Mouse (Mus musculus): ENCODE results near the gene Thap12. TPM values are rescaled to one million over a fixed set of nuclear protein-coding genes. Genes with fewer than 3 reads are reported as not detected.

The Thap12 gene
- total RNA-seq, 2 experiments from 2014 or later, result 72.5 to 74.6 TPM

DNA sequence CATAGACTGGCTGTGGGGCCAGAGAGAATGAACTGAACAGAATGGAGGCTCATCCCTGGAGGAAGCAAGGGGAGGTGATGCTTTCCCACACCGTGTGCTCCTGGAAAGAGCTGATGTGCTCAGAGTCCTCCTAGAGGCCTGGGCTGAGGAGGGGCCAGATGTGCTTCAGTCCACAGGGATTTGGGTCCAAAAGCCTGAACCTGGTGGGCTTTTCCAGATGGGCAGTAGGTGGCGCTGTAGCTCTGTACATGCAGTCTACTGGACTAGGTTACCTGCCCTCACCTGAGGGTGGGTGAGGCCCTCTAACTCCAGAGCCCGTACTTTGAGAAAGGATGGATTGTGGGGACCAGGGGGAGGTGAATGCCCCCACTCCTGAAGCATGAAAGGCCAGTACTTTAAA is 40.4 kb downstream of the Thap12 start:
- intact Hi-C loops (cut with DNase I), result loop anchor here (1.0 to 5.0 kb wide), 4 partner anchors 36 to 409 kb away; no protein-coding TSS in a partner anchor
- DNase-seq, result peak; percentile 61 to 80

DNA sequence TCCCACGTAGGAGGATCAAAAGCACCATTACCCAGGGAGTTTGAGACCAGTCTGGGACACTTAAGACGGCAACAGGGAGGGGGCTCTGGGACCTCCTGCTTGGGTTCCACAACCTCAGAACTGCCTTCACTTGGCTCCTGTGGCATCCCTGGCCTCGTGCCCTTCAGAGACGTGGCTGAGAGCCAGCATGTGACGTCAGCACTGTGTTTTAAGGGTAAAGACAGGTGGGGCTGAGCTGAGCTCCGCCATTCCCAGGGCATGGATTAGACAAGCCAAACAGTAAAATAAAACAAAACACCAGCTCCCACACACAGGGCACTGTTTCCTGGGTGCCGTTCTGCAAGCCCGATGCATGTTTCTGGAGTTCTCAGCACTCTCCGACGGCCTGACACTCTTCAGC is 47.5 kb downstream of the Thap12 start:
- intact Hi-C loops (cut with DNase I), result no loop called here
- peak; percentile 38 to 54 for DNase-seq

DNA sequence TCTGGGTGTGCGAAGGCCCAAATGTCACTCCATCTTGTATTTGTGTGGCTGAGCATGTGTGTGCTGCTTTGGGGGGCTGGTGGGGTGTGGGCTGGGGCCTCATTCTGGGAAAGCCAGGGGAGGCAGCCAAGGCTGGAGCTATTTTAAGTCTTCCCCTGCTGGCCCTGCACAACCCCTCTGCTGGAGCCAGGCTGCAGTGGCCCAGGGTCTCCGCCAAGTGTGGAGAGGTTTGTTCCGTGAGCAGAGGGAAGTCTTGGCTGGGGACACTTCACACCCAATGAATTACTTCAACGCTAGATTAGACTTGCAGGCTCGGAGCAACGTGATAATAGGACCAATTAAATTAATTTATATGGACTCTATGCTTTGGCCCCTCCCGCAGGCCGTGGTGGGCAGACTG is 49.8 kb downstream of the Thap12 start:
- DNase-seq, result peak; percentile 76 to 85
- intact Hi-C loops (cut with DNase I), result no loop called here

DNA sequence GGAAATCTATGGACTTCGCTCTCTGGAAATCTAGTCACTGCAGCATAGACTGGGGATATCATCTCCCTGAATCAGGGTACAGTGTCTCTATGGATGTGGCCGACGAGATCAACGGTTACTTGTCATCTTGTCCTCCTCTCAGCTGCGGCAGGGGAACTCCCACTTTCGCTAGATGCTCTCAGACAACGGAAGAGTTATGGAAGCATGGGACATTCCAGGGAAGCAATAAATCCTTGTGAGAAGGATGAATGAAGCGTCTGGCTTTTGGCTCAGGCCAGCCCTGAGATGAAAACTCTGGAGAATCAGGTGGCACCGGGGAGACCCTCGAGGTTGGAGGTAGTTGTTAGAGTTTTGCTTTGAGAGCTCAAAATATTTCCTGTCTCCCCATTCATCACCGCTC is 53.1 kb downstream of the Thap12 start:
- intact Hi-C loops (cut with DNase I), result no loop called here
- no peak for DNase-seq

DNA sequence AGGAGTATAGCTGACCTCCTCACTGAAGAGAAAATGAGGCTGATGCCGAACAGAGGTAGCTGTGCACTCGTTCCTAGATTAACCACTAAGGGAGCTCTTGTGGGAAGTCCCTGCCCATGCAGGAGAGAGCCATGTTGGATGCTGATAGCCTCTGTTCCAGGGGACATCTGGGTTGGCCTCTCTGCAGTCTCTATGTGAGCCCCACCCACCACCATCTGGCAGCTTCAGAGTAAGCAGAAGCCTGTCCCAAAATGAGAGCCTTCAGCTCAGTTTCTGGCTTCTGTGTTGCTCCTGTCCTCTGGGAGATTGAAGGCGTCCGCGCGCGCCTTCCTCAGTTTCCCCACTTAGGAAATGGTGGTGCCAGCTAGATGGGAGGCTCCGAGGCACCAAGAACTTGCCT is 53.7 kb downstream of the Thap12 start:
- intact Hi-C loops (cut with DNase I), result no loop called here
- peak; percentile 32 to 36 for DNase-seq

DNA sequence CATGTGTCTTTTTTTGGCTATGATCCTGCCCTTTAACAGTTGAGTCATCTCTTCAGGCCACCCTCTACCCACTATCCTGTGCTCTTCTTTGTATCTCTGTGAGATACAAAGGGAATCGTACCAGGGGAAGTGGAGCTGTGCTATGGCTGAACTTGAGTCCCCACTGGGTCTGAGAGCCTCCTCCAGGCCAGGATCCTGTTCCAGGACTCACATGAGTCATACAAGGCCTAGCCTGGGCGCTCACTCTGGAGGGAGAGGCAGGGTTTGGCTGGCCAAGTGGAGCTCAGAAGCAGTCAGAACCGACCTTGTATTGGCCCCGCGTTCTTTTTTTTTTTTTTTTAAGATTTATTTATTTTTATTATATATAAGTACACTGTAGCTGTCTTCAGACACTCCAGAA is 57.2 kb downstream of the Thap12 start:
- DNase-seq, result no peak

DNA sequence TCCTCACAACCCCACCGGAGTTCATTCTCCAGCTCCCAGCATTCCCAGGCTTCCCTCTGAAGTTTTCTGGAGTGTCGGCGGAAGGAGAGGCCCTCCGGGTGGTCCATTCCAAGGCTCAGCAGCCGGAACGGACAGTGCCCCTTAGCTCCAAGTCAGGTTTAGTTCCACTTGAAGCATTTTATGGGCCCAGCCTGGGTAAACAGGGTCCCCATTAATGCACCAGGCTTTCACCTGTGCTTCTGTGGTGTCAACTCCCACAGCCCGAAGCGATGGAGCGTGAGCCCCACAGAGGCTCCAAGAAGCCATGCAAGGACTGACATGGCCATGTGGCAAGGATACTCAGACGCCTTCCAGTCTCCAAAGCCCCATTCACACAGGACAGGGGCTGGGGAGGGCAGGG is 61.0 kb downstream of the Thap12 start:
- intact Hi-C loops (cut with DNase I), result no loop called here
- no peak for DNase-seq

More for the DNA sequence above, 57.2 kb downstream of the Thap12 start:
- intact Hi-C loops (cut with DNase I), result no loop called here

DNA sequence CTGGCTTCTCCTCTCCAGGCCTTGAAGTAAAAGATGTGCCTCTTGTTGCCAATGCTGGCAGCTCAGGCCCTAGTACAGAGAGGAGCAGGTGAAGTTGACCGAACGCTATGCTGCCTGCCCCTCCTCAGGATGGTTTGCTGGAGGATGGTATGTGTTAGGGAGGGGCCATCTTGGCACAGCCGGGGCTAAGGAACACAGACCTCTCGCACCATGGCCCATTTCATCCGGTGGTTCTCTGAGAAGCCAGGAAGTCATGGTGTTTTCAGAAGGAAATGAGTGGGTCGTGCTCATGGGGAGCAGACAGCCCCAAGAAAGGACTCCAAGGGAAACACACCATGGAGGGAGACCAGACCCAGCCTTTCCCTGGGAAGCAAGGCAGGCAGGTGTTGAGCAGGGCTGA is 64.4 kb downstream of the Thap12 start:
- DNase-seq, result no peak
- intact Hi-C loops (cut with DNase I), result no loop called here

Other genes with a start within 250 kb of the Thap12 start
- gene Lrrc32, start 213.8 kb upstream of the Thap12 start, total RNA-seq (2021), result 10 to 100 TPM; 17.9 to 18.7 TPM
- gene Emsy, start 46.3 kb upstream of the Thap12 start, total RNA-seq (2021), result 10 to 100 TPM; 28.4 to 36.3 TPM
- gene Wnt11, start 132.0 kb downstream of the Thap12 start, total RNA-seq (2021), result 1 to 10 TPM; 2.5 to 2.6 TPM

Data from heart, postnatal 10 days (tissue).